Mouse (Mus musculus) heart, adult 2 months (tissue): ENCODE data around the gene Spag17.

Experiments
- CTCF ChIP-seq: fragments of 200-600 bp; IDR thresholded peaks from 2 replicates; pipeline ENCODE4 v1.8.1; 2022; ENCODE audit warnings: antibody characterized with exemption, mild to moderate bottlenecking, moderate library complexity
- POLR2A ChIP-seq: fragments of 200-500 bp; IDR thresholded peaks from 2 replicates; pipeline ENCODE4 v1.6.1; 2011; ENCODE audit warnings: mild to moderate bottlenecking, low read depth, low read length, control low read depth; ENCODE audit not compliant: insufficient read depth

DNA sequence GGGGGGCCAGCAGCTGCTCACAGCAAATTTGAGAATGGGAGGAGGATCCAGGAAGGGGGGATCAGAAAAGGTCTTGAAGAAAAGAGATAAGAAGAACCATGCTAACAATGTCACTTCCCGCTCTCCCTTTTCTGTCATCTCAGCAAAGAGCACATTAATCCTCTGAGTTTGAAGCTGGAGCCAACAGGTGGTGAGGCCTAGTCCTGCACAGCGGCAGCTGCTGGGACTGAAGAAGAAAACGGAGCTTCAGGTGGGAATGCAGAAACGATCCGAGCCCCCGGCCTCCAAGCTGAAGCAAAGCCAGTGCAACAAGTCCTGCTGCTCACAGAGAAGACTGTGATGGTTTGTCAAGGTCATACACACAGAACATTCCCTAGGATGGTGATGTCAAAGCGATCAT, 34.3 kb upstream of the Spag17 start:
- no peak for TF ChIP-seq POLR2A
- TF ChIP-seq CTCF, result no peak
